Mouse (Mus musculus): ENCODE data around the gene Trp63. TPM values are rescaled to one million over a fixed set of nuclear protein-coding genes. Genes with fewer than 3 reads are reported as not detected.
"Not testable (repeated sequence)": the region's sequence is repeated elsewhere in the genome, so short reads cannot be mapped to it uniquely, and the experiment has no call there.

Trp63 gene
- polyA plus RNA-seq (2015; fragmentation: Nextera tagmentation; extraction: Ambion mirVana): 0.08 TPM in 2 replicates

GRCm38 (mm10) chr16:25683531-25684248 lies at the start of gene Trp63:
Trp63 (plus strand) TSS chr16:25683763.
- WGBS (ENCODE audit: insufficient replicate concordance): 28% methylated on average over 8 of the region's 8 CpGs
- H3K27ac ChIP-seq (replicated peaks): no peak within 1 kb of the TSS
- H3K4me2 ChIP-seq: no peak within 1 kb of the TSS
- H3K36me3 ChIP-seq (replicated peaks): no peaks in the 10 kb centered on the region
- no peak within 1 kb of the TSS for H3K4me3 ChIP-seq (replicated peaks)
- H3K9ac ChIP-seq: no peak within 1 kb of the TSS
- ATAC-seq (ENCODE audit: insufficient read depth): no peak
- H3K4me1 ChIP-seq (replicated peaks): no peaks in the 10 kb centered on the region
- H3K9me3 ChIP-seq (replicated peaks): no peaks in the 10 kb centered on the region
- H3K27me3 ChIP-seq: no peaks in the 10 kb centered on the region

- not testable (repeated sequence) for ATAC-seq (ENCODE audit: insufficient read depth); H3K9ac ChIP-seq; H3K27ac ChIP-seq (replicated peaks); H3K9me3 ChIP-seq (replicated peaks); H3K4me1 ChIP-seq (replicated peaks); H3K36me3 ChIP-seq (replicated peaks); H3K4me3 ChIP-seq (replicated peaks); H3K27me3 ChIP-seq; H3K4me2 ChIP-seq
- WGBS (ENCODE audit: insufficient replicate concordance): 55% methylated on average over 4 of the region's 4 CpGs
Measured at GRCm38 (mm10) chr16:25644716-25645115, 38.8 kb upstream of the Trp63 start.

- Histone ChIP-seq H3K27ac (replicated peaks) (no peak overlapping the region), H3K4me1 (replicated peaks) (no peaks in the 10 kb centered on the region), H3K9me3 (replicated peaks) (no peaks in the 10 kb centered on the region), H3K36me3 (replicated peaks) (no peaks in the 10 kb centered on the region), H3K27me3 (no peaks in the 10 kb centered on the region), H3K9ac (no peak overlapping the region), H3K4me2 (no peak overlapping the region), H3K4me3 (replicated peaks) (no peak overlapping the region)
- no peak for ATAC-seq (ENCODE audit: insufficient read depth)
- WGBS (ENCODE audit: insufficient replicate concordance): 71% methylated on average over 9 of the region's 9 CpGs
Measured at GRCm38 (mm10) chr16:25660510-25661235, 22.9 kb upstream of the Trp63 start.

- Histone ChIP-seq H3K4me1 (replicated peaks) (no peaks in the 10 kb centered on the region), H3K4me2 (no peak overlapping the region), H3K27ac (replicated peaks) (no peak overlapping the region), H3K36me3 (replicated peaks) (no peaks in the 10 kb centered on the region), H3K9ac (no peak overlapping the region), H3K27me3 (no peaks in the 10 kb centered on the region), H3K4me3 (replicated peaks) (no peak overlapping the region), H3K9me3 (replicated peaks) (no peaks in the 10 kb centered on the region)
- no peak for ATAC-seq (ENCODE audit: insufficient read depth)
- 40% methylated on average over 3 of the region's 3 CpGs for WGBS (ENCODE audit: insufficient replicate concordance)
Measured at GRCm38 (mm10) chr16:25663116-25663515, 20.4 kb upstream of the Trp63 start.

- Histone ChIP-seq H3K4me2 (no peak overlapping the region), H3K9ac (no peak overlapping the region), H3K27ac (replicated peaks) (no peak overlapping the region), H3K4me3 (replicated peaks) (no peak overlapping the region), H3K9me3 (replicated peaks) (no peaks in the 10 kb centered on the region), H3K4me1 (replicated peaks) (no peaks in the 10 kb centered on the region), H3K27me3 (no peaks in the 10 kb centered on the region), H3K36me3 (replicated peaks) (no peaks in the 10 kb centered on the region)
- ATAC-seq (ENCODE audit: insufficient read depth): no peak
- WGBS (ENCODE audit: insufficient replicate concordance): 51% methylated on average over 5 of the region's 5 CpGs
Measured at GRCm38 (mm10) chr16:25673861-25674440, 9.6 kb upstream of the Trp63 start.

- H3K27me3 ChIP-seq: no peaks in the 10 kb centered on the region
- WGBS (ENCODE audit: insufficient replicate concordance): 42% methylated on average over 5 of the region's 5 CpGs
Measured at GRCm38 (mm10) chr16:25680369-25680768, 3.2 kb upstream of the Trp63 start.

GRCm38 (mm10) chr16:25682533-25682932 lies 1.0 kb upstream of the Trp63 start:
- Histone ChIP-seq H3K4me3 (replicated peaks) (no peak overlapping the region), H3K4me2 (no peak overlapping the region), H3K27me3 (no peaks in the 10 kb centered on the region), H3K27ac (replicated peaks) (no peak overlapping the region), H3K9me3 (replicated peaks) (no peaks in the 10 kb centered on the region), H3K4me1 (replicated peaks) (no peaks in the 10 kb centered on the region), H3K36me3 (replicated peaks) (no peaks in the 10 kb centered on the region), H3K9ac (no peak overlapping the region)
- 60% methylated on average over 4 of the region's 4 CpGs for WGBS (ENCODE audit: insufficient replicate concordance)
- ATAC-seq (ENCODE audit: insufficient read depth): no peak

More at GRCm38 (mm10) chr16:25680369-25680768, 3.2 kb upstream of the Trp63 start:
- no peaks in the 10 kb centered on the region for H3K9me3 ChIP-seq (replicated peaks)
- H3K4me1 ChIP-seq (replicated peaks): no peaks in the 10 kb centered on the region
- ATAC-seq (ENCODE audit: insufficient read depth): no peak
- H3K27ac ChIP-seq (replicated peaks): no peak overlapping the region
- no peak overlapping the region for H3K4me2 ChIP-seq
- no peak overlapping the region for H3K4me3 ChIP-seq (replicated peaks)
- no peaks in the 10 kb centered on the region for H3K36me3 ChIP-seq (replicated peaks)
- no peak overlapping the region for H3K9ac ChIP-seq

- Histone ChIP-seq H3K9ac (no peak overlapping the region), H3K27ac (replicated peaks) (no peak overlapping the region), H3K27me3 (no peaks in the 10 kb centered on the region), H3K4me1 (replicated peaks) (no peaks in the 10 kb centered on the region), H3K4me3 (replicated peaks) (no peak overlapping the region), H3K36me3 (replicated peaks) (no peaks in the 10 kb centered on the region), H3K9me3 (replicated peaks) (no peaks in the 10 kb centered on the region), H3K4me2 (no peak overlapping the region)
- no peak for ATAC-seq (ENCODE audit: insufficient read depth)
- 37% methylated on average over 2 of the region's 2 CpGs for WGBS (ENCODE audit: insufficient replicate concordance)
Measured at GRCm38 (mm10) chr16:25684572-25684971, 1.0 kb downstream of the Trp63 start.

GRCm38 (mm10) chr16:25690612-25691011 lies 7.0 kb downstream of the Trp63 start:
- no peak for ATAC-seq (ENCODE audit: insufficient read depth)
- no peak overlapping the region for H3K4me2 ChIP-seq
- H3K4me3 ChIP-seq (replicated peaks): no peak overlapping the region
- no peaks in the 10 kb centered on the region for H3K9me3 ChIP-seq (replicated peaks)
- no peak overlapping the region for H3K9ac ChIP-seq
- H3K27ac ChIP-seq (replicated peaks): no peak overlapping the region
- no peaks in the 10 kb centered on the region for H3K36me3 ChIP-seq (replicated peaks)
- no peaks in the 10 kb centered on the region for H3K27me3 ChIP-seq
- no peaks in the 10 kb centered on the region for H3K4me1 ChIP-seq (replicated peaks)
- WGBS (ENCODE audit: insufficient replicate concordance): 43% methylated on average over 5 of the region's 5 CpGs

- ATAC-seq (ENCODE audit: insufficient read depth): no peak
- no peak overlapping the region for H3K4me3 ChIP-seq (replicated peaks)
- 89% methylated on average over 2 of the region's 2 CpGs for WGBS (ENCODE audit: insufficient replicate concordance)
Measured at GRCm38 (mm10) chr16:25701252-25701651, 17.7 kb downstream of the Trp63 start.

GRCm38 (mm10) chr16:25706260-25706659 lies 22.7 kb downstream of the Trp63 start:
- ATAC-seq (ENCODE audit: insufficient read depth): no peak
- no peaks in the 10 kb centered on the region for H3K27me3 ChIP-seq
- no peaks in the 10 kb centered on the region for H3K9me3 ChIP-seq (replicated peaks)
- no peak overlapping the region for H3K4me2 ChIP-seq
- no peaks in the 10 kb centered on the region for H3K36me3 ChIP-seq (replicated peaks)
- H3K4me1 ChIP-seq (replicated peaks): no peaks in the 10 kb centered on the region
- H3K9ac ChIP-seq: no peak overlapping the region
- no peak overlapping the region for H3K27ac ChIP-seq (replicated peaks)
- no peak overlapping the region for H3K4me3 ChIP-seq (replicated peaks)

More at GRCm38 (mm10) chr16:25701252-25701651, 17.7 kb downstream of the Trp63 start:
- no peaks in the 10 kb centered on the region for H3K4me1 ChIP-seq (replicated peaks)
- H3K27ac ChIP-seq (replicated peaks): no peak overlapping the region
- H3K9ac ChIP-seq: no peak overlapping the region
- no peaks in the 10 kb centered on the region for H3K27me3 ChIP-seq
- H3K36me3 ChIP-seq (replicated peaks): no peaks in the 10 kb centered on the region
- no peak overlapping the region for H3K4me2 ChIP-seq
- no peaks in the 10 kb centered on the region for H3K9me3 ChIP-seq (replicated peaks)

All from liver, embryonic 15.5 days (tissue).